Mouse (Mus musculus): Measurements from ENCODE around the gene Batf2.
A peak's percentile ranks its signal among the peaks of the same experiment; 100 is the strongest.

- TF ChIP-seq CTCF (IDR thresholded peaks at IDR 0.05; ENCODE audit: low read depth) = no peak
- peak; percentile 90 for TF ChIP-seq EP300 (IDR thresholded peaks at IDR 0.05; ENCODE audit: low read depth)
Measured at GRCm38 (mm10) chr19:6132171-6132827, 8.5 kb upstream of the Batf2 start.

Measured in liver, postnatal 0 days (tissue).